Mouse (Mus musculus) heart, postnatal 0 days (tissue): ENCODE data around the gene Hmgb1. TPM values are rescaled to one million over a fixed set of nuclear protein-coding genes. Genes with fewer than 3 reads are reported as not detected.

Experiments used
- ATAC-seq: fragments of 200-750 bp; cut with Nextera tagmentation; 2 replicates; pipeline ENCODE4 v1.8.0; 2017; ENCODE audit warnings: low read depth, moderate number of reproducible peaks, moderate library complexity; ENCODE audit not compliant: insufficient read depth
- DNase-seq: peaks from one replicate; pipeline ENCODE4 v3.0.0-alpha.2; 2016; ENCODE audit warnings: low spot score
- H3K27ac ChIP-seq: fragments of 300-500 bp; sonication (generic); 2 replicates; pipeline ENCODE4 v1.5.1; 2014; ENCODE audit warnings: low read depth, mild to moderate bottlenecking
- H3K27me3 ChIP-seq: fragments of 300-500 bp; sonication (generic); 2 replicates; pipeline ENCODE4 v1.6.1; 2014; ENCODE audit warnings: low read length, mixed read lengths; ENCODE audit not compliant: control insufficient read depth, insufficient read depth
- H3K36me3 ChIP-seq: fragments of 300-500 bp; sonication (generic); replicated peaks from 2 replicates; pipeline ENCODE4 v1.6.1; 2014; ENCODE audit warnings: low read length, mixed read lengths; ENCODE audit not compliant: control insufficient read depth, insufficient read depth
- H3K4me1 ChIP-seq: fragments of 300-500 bp; sonication (generic); 2 replicates; pipeline ENCODE4 v1.6.1; 2014; ENCODE audit warnings: antibody characterized with exemption; ENCODE audit not compliant: control insufficient read depth, insufficient read depth
- H3K4me2 ChIP-seq: fragments of 300-500 bp; sonication (generic); 2 replicates; pipeline ENCODE4 v1.6.1; 2014; ENCODE audit warnings: low read depth, mild to moderate bottlenecking, low read length, moderate library complexity
- H3K4me3 ChIP-seq: fragments of 300-500 bp; sonication (generic); 2 replicates; pipeline ENCODE4 v1.5.1; 2014; ENCODE audit warnings: low read depth, low read length
- H3K9ac ChIP-seq: fragments of 300-500 bp; sonication (generic); replicated peaks from 2 replicates; pipeline ENCODE4 v1.6.1; 2014; ENCODE audit warnings: low read depth, low read length, mixed read lengths
- H3K9me3 ChIP-seq: fragments of 300-500 bp; sonication (generic); replicated peaks from 2 replicates; pipeline ENCODE4 v1.6.1; 2016; ENCODE audit warnings: low read length; ENCODE audit not compliant: control insufficient read depth
- CTCF ChIP-seq: IDR thresholded peaks from 2 replicates; pipeline ENCODE4 v1.5.1; 2016; ENCODE audit warnings: antibody characterized with exemption, control low read depth, low read depth
- EP300 ChIP-seq: IDR thresholded peaks from 2 replicates; pipeline ENCODE4 v1.6.1; 2016; ENCODE audit warnings: antibody characterized with exemption, low read depth
- WGBS: fragments of 180-500 bp; shearing (Covaris S2); extraction: QIAGEN DNeasy Blood & Tissue Kit; methylation state at CpG from one replicate; pipeline ENCODE4 v1.1.7; 2014; 5-methylcytosine and 5-hydroxymethylcytosine counted together
- polyA plus RNA-seq: library from polyadenylated mRNA; unstranded; fragments of >200 nt; fragmentation: Nextera tagmentation; extraction: Ambion mirVana; gene quantifications from 2 replicates; pipeline ENCODE4 v1.2.1, GENCODE M21; 2015
- total RNA-seq: library from RNA; depleted of rRNA; stranded (reverse); fragments of >200 nt; gene quantifications from 2 replicates; pipeline ENCODE4 v1.2.3, GENCODE M21; 2014; ENCODE audit warnings: low replicate concordance

The Hmgb1 gene
- total and polyA plus RNA-seq, 2 experiments from 2014 or later = 107 to 540 TPM

DNA sequence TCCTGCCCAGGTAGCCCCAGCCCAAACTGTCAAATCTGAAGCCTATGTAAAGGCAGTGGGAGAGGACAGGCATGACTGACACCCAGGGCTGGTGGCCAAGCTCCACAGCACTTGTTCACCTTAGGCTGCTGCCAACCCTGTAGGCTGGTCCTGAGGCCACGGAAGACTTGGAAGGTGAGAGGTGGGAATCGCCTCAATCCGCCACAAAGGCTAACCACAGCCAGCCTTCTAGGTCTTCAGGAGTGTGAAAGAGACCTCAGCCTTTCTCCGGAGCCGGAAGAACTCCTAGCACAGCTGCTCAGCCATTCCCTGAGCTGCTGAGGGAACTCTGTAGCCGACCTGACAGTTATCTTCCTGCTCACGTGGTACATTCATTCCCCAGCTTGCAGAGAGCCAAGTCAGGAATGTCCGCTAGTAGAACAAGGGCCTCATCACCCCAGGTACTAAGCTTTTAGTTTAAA is 116.8 kb downstream of the Hmgb1 start:
- peak; percentile 72; the same call in 1 of the 2 replicates for ATAC-seq
- no peaks in the 10 kb centered on the region for H3K9me3 ChIP-seq
- H3K4me3 ChIP-seq = no peak overlapping the region
- H3K9ac ChIP-seq = no peak overlapping the region
- H3K4me1 ChIP-seq = peaks cover 7% of the 10 kb centered on the region; the same call in 1 of the 2 replicates
- no peak for TF ChIP-seq CTCF
- no peak for TF ChIP-seq EP300
- WGBS = 29% methylated on average over 8 of the region's 8 CpGs
- DNase-seq = peak; percentile 41
- peak overlapping the region; percentile 47 for H3K27ac ChIP-seq
- peak overlapping the region; percentile 41 for H3K4me2 ChIP-seq
- H3K27me3 ChIP-seq = no peaks in the 10 kb centered on the region
- H3K36me3 ChIP-seq = no peaks in the 10 kb centered on the region

DNA sequence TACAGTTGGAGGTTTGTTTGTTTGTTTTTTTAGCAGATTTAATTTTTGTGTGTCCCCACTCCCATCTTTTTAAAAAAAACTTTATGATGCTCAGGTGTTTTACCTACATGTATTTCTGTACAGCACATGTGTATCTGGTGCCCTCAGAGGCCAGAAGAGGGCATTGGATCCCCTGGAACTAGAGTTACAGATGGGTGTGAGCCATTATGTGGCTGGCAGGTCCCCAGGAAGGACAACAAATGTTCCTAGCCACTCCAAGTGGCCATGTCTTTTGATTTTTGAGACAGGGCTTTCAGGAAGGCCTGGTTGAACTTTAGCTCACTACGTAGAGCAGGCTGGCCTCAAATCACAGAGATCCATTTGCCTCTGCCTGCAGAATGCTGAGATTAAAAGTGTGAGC is 121.5 kb downstream of the Hmgb1 start:
- Histone ChIP-seq H3K4me2 (no peak overlapping the region), H3K4me3 (no peak overlapping the region), H3K36me3 (no peaks in the 10 kb centered on the region), H3K9ac (no peak overlapping the region), H3K27ac (no peak overlapping the region), H3K4me1 (peaks cover 6% of the 10 kb centered on the region; the same call in 1 of the 2 replicates), H3K27me3 (no peaks in the 10 kb centered on the region), H3K9me3 (no peaks in the 10 kb centered on the region)
- DNase-seq = no peak
- WGBS = 79% methylated on average over 1 of the region's 1 CpGs
- TF ChIP-seq EP300 = no peak
- peak; percentile 51 for TF ChIP-seq CTCF
- ATAC-seq = no peak

DNA sequence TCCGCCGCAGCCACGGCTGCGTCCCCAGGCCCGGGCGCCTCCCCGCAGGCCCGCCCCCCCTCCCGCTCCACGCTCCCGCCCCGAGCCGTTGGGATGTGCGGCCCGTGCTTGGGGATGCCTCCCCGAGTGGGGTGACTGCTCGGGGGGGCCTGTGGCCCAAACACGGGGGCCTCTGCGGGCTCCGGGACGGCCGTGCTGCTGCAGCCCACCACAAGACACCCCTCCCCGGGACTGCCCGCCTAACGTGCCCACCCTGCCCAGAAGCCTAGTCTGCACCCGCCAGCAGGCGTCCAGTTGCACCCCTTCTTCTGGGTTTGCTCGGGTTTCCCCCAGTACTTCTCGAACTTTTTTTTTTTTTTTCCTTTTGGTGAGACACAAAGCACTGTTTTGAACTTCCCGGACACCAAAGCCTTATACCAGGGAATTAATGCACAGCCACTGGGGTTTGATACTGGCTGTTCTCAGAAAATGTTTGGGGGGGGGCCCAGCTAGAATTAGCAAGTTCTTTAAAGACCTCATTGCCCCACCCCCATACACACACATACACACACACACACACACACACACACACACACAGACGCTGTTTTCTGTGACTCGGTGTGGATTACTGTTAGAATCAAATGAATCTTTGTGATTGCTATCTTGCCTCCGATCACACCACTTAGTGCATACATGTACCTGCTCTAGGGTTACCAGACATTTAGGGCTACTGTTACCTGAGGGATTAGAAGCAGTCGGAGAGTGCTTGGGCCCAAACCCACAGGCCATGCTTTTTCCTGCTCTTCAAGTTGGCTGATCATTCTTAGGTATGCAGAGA is 130.7 kb downstream of the Hmgb1 start:
- H3K36me3 ChIP-seq = peaks cover 16% of the 10 kb centered on the region; the same call in 1 of the 2 replicates
- WGBS = 6% methylated on average over 32 of the region's 34 CpGs
- peak overlapping the region; percentile 82 for H3K4me3 ChIP-seq
- ATAC-seq (peak; percentile 0; the same call in 1 of the 2 replicates), DNase-seq (no peak)
- peak overlapping the region; percentile 97 for H3K4me2 ChIP-seq
- TF ChIP-seq EP300 (no peak), CTCF (no peak)
- H3K4me1 ChIP-seq = peaks cover 13% of the 10 kb centered on the region; the same call in 1 of the 2 replicates
- no peaks in the 10 kb centered on the region for H3K9me3 ChIP-seq
- peak overlapping the region; percentile 98 for H3K9ac ChIP-seq
- no peaks in the 10 kb centered on the region for H3K27me3 ChIP-seq
- peak overlapping the region; percentile 99 for H3K27ac ChIP-seq

DNA sequence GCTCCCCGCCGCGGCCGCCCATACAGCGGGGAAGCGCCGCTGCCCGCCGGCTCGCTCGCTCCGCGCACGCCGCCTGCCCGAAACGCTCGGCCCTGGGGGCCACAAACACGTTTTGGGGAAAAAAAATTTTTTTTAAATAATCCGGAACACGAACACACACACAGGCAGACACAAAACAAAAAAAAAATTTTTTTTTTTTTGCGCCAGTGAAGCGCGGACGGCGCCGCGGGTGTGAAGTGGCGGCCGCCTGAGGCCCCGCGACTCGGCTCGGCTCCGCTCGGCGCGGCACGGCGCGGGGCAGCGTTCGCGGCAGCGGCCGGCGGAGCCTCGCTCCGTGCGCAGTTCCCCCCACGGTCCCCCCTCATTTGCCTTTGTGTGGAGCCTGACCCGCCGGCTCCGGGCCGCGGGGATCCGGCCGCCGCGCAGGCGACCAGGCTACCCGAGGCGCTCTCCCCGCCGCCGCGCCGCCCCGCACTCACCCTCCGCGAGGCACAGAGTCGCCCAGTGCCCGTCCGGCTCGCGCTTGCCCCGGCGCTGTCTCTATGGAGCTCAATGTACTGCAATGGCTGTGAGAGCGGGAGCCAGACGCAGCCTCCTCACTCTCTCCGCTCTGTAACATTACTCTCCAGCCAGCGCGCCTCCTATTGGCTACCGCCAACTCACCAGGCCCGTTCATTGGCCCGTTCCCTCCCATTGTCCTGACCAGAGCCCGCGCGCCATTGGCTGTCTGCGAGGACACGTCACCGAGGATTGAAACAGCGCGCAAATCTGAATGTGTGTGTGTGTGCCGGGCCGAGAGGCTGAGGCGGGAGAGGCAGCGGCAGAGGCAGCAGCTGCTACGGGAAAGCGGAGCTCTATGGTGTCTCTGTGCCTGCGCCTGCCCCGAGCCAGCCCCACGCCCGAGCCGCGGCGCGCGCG is 131.6 kb downstream of the Hmgb1 start:
- Histone ChIP-seq H3K4me1 (peaks cover 13% of the 10 kb centered on the region; the same call in 1 of the 2 replicates), H3K4me2 (peak overlapping the region; percentile 97), H3K4me3 (peak overlapping the region; percentile 82), H3K27me3 (no peaks in the 10 kb centered on the region), H3K27ac (peak overlapping the region; percentile 99), H3K36me3 (peaks cover 16% of the 10 kb centered on the region; the same call in 1 of the 2 replicates), H3K9me3 (no peaks in the 10 kb centered on the region), H3K9ac (peak overlapping the region; percentile 98)
- ATAC-seq (peak; percentile 94), DNase-seq (peak; percentile 99)
- TF ChIP-seq EP300 = no peak
- TF ChIP-seq CTCF = peak; percentile 36
- WGBS = under 1% methylated on average over 75 of the region's 110 CpGs
